Mouse (Mus musculus) brain, embryonic 14.5 days (tissue): ENCODE results near the gene Btg2. TPM values are rescaled to one million over a fixed set of nuclear protein-coding genes. Genes with fewer than 3 reads are reported as not detected.
A peak's percentile ranks its signal among the peaks of the same experiment; 100 is the strongest.

Experiments used
- DNase-seq: peaks from one replicate; pipeline ENCODE4 v3.0.0-alpha.2; 2011; ENCODE audit warnings: low read depth
- CTCF ChIP-seq: fragments of 200-500 bp; IDR thresholded peaks from 2 replicates; pipeline ENCODE4 v1.5.1; 2012; ENCODE audit warnings: inconsistent platforms, mild to moderate bottlenecking, moderate library complexity, borderline replicate concordance; ENCODE audit not compliant: insufficient read depth, insufficient read length; ENCODE audit errors: extremely low read depth
- POLR2A ChIP-seq: fragments of 200-500 bp; IDR thresholded peaks from 2 replicates; pipeline ENCODE4 v1.6.1; 2012; ENCODE audit warnings: mild to moderate bottlenecking, inconsistent platforms, borderline replicate concordance; ENCODE audit not compliant: poor library complexity, insufficient read depth, insufficient read length, severe bottlenecking; ENCODE audit errors: extremely low read depth
- polyA plus RNA-seq: library from polyadenylated mRNA; depleted of rRNA; stranded (reverse); fragments of >200 nt; gene quantifications from 2 replicates; pipeline ENCODE4 v1.2.3, GENCODE M21; 2012

The Btg2 gene
- polyA plus RNA-seq, 1 experiment, result 31.8 TPM

DNA sequence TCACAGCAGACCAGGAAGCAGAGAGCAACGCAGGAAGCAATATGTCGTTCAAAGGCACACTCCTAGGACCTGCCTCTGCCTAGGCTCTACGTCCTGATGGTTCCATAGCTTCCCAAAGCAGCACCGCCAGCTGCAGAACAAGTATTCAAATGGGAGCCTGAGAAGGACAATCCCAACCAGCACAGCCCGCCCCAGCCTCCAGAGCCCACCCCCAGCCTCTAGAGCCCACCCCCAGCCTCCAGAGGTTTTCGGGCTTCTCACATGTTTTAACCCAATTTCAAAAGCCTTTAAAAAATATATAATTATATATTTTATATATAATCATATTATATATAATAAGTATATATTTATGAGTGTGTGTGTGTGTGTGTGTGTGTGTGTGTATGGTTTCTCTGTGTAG, 29.4 kb downstream of the Btg2 start:
- no peak for TF ChIP-seq POLR2A
- TF ChIP-seq CTCF, result no peak
- DNase-seq, result no peak

DNA sequence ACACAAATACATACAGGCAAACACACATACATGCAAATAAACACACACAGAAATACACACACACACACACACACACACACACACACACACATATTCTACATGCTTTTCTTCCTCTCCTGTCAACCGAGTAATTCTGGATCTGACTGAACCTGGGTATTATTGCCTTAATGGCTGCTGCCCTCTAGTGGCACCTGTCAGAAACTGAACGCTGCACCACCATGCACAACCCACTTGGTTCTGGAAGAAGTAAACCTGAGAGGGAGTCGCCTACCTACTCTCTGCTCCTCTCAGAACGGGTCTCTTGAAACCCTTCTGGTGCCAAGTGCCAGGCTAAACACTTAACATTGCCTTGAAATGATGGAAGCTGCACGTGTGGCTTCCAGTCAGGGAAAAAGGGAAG, 30.2 kb downstream of the Btg2 start:
- TF ChIP-seq POLR2A, result no peak
- peak; percentile 92 for TF ChIP-seq CTCF
- peak; percentile 93 for DNase-seq

DNA sequence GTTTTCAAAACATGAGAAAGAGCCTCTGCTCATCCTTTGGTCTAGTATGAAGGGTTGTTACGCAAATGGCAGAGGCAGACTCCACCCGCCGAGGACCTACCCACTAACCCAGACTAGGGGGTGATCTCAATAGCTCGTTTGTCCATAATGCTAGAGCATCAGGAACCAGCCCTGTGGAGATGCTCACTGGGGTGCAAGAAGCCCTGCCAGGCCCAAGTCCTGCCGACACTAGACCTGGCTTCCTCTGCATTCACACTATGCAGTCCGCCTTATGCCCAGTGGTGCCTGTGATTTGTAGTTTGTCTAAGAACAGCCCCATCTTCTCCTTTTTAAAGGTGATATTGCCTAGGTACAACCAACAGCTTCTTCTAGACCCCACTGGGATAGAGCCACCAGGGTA, 31.5 kb downstream of the Btg2 start:
- DNase-seq, result no peak
- no peak for TF ChIP-seq CTCF
- TF ChIP-seq POLR2A, result no peak

DNA sequence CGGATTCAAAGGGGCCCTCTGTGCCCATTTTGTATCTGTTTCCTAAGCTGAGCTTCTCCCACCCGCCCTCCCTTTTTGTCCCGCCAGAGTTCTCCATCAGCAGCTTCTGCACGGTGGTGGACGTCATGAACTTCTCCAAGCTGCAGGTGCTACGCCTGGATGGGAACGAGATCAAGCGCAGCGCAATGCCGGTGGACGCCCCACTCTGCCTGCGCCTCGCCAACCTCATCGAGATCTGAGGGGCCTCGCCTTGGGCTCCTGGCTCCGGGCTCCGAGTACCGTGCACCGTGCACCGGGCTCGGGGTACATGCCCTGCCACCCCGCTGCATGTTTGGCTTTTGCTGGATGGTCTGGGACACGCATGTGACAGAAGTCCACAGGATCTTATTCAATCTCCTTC, 32.5 kb downstream of the Btg2 start:
- no peak for TF ChIP-seq CTCF
- TF ChIP-seq POLR2A, result no peak
- no peak for DNase-seq

DNA sequence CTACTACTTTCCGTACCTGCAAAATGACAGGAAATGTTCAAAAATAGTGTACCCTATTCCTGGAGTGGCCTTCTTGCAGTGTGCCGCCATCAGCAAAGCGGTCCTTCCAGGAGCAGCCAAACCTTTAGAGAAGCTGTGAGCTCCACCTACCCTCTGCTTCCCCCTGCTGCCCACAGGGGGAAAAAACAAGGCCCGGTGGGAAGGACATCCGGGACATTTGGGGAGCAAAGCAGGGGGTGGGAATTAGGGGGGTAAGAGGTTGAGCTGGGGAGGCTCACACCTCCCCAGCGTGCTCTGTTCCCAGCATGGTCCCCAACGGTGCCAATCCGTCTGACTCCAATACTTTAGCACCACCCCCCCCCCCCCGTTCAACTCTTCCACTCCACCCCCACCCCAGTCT, 32.9 kb downstream of the Btg2 start:
- DNase-seq, result peak; percentile 93
- TF ChIP-seq POLR2A, result peak; percentile 29; the same call in 1 of the 2 replicates
- TF ChIP-seq CTCF, result peak; percentile 91

DNA sequence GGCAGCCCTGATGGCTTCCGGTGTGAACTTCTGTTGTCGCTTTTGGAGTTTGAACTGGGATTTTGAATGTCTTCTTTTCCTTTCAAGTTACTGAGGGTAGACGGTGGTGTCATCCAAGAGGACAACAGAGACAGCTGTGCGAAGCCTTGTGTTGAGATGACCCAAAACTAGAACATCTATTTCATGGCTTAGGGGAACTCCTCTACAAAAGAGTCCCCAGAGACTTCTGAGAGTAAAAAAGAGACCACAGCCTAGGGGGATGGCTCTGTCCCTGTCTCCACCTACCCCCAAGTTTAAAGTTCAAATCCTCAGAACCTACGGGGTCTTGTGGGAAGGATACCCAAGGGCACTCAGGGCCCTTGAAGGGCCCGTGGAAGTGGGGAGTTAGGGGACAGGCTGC, 34.1 kb downstream of the Btg2 start:
- TF ChIP-seq POLR2A, result no peak
- no peak for TF ChIP-seq CTCF
- no peak for DNase-seq

DNA sequence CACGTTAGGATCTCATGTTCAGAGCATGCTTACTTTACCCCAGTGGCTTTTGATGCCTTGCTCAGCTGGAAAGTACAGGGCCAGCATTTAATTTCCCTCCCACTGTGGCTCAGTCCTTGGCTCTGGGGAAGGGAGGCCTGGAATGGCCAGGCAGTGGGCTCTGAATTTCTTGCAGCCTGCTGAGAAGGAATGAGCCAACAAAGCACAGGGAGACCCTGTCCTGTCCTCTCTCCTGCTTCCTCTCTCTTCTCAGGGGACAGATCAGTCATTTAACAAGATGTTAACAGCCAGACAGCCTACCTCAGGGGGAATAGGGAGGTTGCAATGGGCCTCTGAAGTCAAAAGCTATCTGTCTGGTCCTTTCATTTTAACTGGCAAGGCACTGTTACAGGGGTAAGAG, 36.6 kb downstream of the Btg2 start:
- TF ChIP-seq CTCF (no peak), POLR2A (no peak)
- peak; percentile 42 for DNase-seq

DNA sequence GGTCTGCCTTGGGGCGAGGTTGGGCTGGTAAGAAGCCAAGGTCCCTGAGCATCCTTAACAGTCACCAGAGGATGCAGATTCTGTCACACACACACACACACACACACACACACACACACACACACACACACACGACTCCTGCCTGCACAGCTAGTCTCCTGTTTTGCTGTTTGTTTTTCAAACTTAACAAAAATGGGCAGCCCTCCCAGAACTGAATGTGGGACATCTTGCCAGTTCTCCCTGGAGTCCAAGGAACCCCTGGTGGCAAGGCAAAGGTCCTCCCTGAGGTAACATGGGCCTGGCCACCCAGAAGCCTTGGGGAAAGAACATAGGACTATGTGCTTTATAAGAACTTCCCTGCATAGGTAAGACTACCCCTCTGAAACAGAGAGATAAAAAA, 37.0 kb downstream of the Btg2 start:
- no peak for DNase-seq
- TF ChIP-seq POLR2A (no peak), CTCF (no peak)

DNA sequence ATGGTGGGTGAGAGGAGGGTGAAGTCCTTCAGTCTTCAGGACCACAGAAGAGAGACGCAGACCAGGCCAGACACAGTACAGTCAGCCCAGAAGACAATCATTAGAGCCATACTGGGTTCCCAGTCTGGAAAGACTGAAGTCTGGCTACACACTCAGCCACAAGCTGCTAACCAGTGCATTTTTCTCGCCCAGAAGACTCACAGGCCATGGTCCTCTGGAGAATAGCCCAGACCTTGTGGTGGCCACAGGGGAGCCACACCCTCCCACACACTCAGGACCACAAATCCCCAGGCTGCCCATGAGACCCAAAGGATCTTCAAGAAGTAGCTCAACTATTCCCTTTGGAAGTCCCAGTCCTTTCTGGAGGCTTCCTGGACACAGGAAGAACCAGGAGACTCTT, 39.6 kb downstream of the Btg2 start:
- no peak for DNase-seq
- TF ChIP-seq POLR2A (no peak), CTCF (no peak)

DNA sequence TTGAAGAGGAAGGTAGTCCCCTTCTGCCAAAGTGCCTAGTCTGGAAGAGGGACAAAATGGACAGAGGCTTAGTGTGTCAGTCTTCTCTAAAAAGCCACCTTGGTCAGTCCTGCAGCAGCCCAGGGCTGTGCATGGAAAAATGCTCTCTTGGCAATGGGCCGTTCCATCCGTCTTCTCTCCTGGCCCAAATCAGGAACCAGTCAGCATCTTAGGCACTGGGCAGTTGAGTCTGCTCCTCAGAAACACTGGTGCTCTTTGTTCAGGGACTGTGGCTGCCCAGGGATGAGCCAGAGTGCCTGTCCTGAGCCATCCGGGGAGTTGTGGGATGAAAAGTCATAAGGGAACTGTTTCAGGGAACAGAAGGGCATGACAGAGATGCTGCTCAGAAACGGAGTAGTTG, 40.6 kb downstream of the Btg2 start:
- no peak for DNase-seq
- TF ChIP-seq POLR2A, result no peak
- TF ChIP-seq CTCF, result no peak

DNA sequence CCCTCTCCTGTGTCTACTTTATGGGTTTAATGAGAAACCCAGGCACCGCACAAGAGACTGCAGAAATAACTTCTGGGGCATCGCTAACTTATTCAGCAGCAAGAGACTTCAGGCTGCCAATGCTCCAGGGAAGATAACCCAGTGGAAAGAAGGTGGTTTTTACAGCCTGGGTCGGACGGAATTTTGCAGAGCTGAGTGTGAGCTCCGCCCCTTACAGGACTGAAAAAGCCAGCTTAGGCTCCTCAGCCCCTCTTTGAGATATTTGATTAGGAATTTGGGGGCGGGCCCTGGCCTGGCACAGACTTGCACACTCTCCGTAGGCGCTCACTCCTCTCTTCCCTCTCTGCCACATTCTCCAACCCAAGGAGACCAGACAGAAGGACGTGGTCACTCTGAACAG, 41.7 kb downstream of the Btg2 start, which contains the start of gene Fmod:
Gene Fmod, plus strand, starts transcription at position 83 of the 400 bp plus-strand sequence.
- no peak for DNase-seq
- no peak for TF ChIP-seq POLR2A
- no peak for TF ChIP-seq CTCF

DNA sequence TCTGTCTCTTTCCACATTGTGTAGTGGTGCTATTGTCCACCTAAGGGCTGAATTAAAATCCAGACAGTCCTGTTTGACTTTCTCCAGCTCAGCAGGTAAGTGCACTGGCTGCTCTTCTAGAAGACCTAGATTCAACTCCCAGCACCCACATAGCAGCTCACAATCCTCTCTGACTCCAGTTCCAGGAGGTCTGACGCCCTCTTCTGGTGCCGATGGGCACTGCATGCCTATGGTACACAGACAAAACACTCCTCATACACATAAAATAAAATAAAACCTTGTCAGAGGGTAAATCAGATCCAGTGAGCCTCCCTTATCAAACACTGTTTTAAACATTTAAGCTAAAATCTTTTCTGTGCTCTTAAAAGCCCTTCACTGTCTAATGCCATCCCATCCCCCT, 42.4 kb downstream of the Btg2 start:
- TF ChIP-seq CTCF, result peak; percentile 21; the same call in 1 of the 2 replicates
- no peak for TF ChIP-seq POLR2A

More for the DNA sequence above, 42.4 kb downstream of the Btg2 start:
- DNase-seq, result no peak
